23 mouse cellular contexts compared by ENCODE assay signal in the genomic region with DNA sequence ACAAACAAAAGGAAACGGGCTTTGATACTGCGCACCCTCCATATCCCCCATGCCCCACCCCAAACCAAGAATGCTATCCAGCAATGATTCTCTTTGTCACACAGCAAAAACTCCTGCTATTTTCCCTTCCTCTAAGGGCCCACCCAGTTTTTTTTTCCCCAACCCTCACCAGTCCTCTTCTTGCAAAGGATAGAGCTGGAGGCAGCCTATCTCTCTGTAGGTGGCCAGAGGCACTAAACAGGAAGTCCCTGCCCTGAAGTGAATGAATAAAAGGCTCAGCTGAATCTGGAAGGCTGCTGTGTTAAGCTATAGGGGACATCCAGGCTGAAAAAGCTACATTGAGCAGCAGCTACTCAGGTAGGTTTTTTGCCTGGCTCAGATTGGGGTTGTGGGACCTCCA. TPM values are rescaled to one million over a fixed set of nuclear protein-coding genes. Genes with fewer than 3 reads are reported as not detected.
DNase-seq lines count a peak whose midpoint lies in the region; ATAC-seq and TF ChIP-seq lines count a peak whose summit lies in the region.
"Had no signal": no experiment of that assay in that cellular context is flagged by ENCODE, and none has a peak within 500 bp of the region (broad histone marks: within the 10 kb centered on the region; RNA-seq: fewer than 3 reads in every experiment).

A gene (plus strand): TSS at position 173 of the 400 bp plus-strand sequence.

- intact Hi-C loops in heart, adult 2 months (cut with DNase I), result no loop called here
- intact Hi-C loops in left cerebral cortex, adult 2 months (cut with DNase I), result loop anchor here (10.0 kb wide), 1 partner anchor 82 kb away; no protein-coding TSS in a partner anchor

- peak; percentile 58 for DNase-seq in heart, adult 11 months
- DNase-seq in heart, adult 2 months, result no peak
- DNase-seq in ES-E14 (ENCODE audit: low read depth, low spot score) (no peak), ZHBTc4 (ENCODE audit: low read depth, low spot score) (peak; percentile 78)
- no peak for DNase-seq in cerebellum, postnatal 25 days
- DNase-seq in left cerebral cortex, adult 2 months (ENCODE audit: extremely low spot score in 1 of 2, low spot score in 2 of 2), result no peak
- DNase-seq in frontal cortex, adult 2 months (ENCODE audit: extremely low spot score in 1 of 2, low spot score in 1 of 2), result no peak
- DNase-seq: adrenal gland, adult 8-10 months; cerebellum, adult 11 months; cerebellum, adult 8-10 months; forebrain, postnatal 0 days; gastrocnemius, postnatal 36 days; heart, adult 18-20 months; heart, postnatal 36 days; kidney, adult 8-10 months had no signal

- H3K79me2 ChIP-seq in heart, adult 2 months (replicated peaks; ENCODE audit: control insufficient read depth, insufficient read depth, low read length), result no peaks in the 10 kb centered on the region

- H3K27ac ChIP-seq in heart, adult 2 months, result no peak within 1 kb of the TSS
- no peak within 1 kb of the TSS; the same call in 1 of the 2 replicates for H3K27ac ChIP-seq in ES-E14 (ENCODE audit: insufficient read depth, low read depth, low read length, poor library complexity, severe bottlenecking)
- no peak within 1 kb of the TSS for H3K27ac ChIP-seq in left cerebral cortex, adult 2 months
- H3K27ac ChIP-seq: embryonic facial prominence, embryonic 13.5 days; forebrain, embryonic 13.5 days; hindbrain, embryonic 12.5 days had no signal

- 53% methylated on average over 2 of the region's 2 CpGs for WGBS in heart, adult 2 months

- TF ChIP-seq POLR2A in heart, adult 2 months (IDR thresholded peaks at IDR 0.05; ENCODE audit: insufficient read depth, low read depth, low read length), result no peak

- no peak for TF ChIP-seq CTCF in heart, adult 2 months (IDR thresholded peaks at IDR 0.05)
- no peak for TF ChIP-seq CTCF in left cerebral cortex, adult 2 months (IDR thresholded peaks at IDR 0.05)

- no peaks in the 10 kb centered on the region for H3K27me3 ChIP-seq in heart, adult 2 months (ENCODE audit: control insufficient read depth, insufficient read depth, low read length)
- H3K27me3 ChIP-seq: embryonic facial prominence, embryonic 13.5 days; forebrain, embryonic 13.5 days; hindbrain, embryonic 12.5 days had no signal

- no peak for ATAC-seq in monocyte, adult 5-6 weeks (replicated peaks; ENCODE audit: insufficient number of reproducible peaks, low FRiP score, low TSS enrichment, poor library complexity, severe bottlenecking)
- ATAC-seq: forebrain, embryonic 13.5 days; forebrain, postnatal 0 days; hindbrain, embryonic 16.5 days; inflammation-experienced regulatory T-cells, adult 6 months; intestine, postnatal 0 days had no signal

- in situ Hi-C loops in ES-E14 (cut with MboI; ENCODE audit: low sequenced_read_pairs in 2 of 2, unreplicated experiment in 2 of 2), result no loop called here

- TF ChIP-seq EP300 in heart, adult 2 months (IDR thresholded peaks at IDR 0.05; ENCODE audit: insufficient read depth, low read depth, low read length), result no peak

- no peaks in the 10 kb centered on the region for H3K9me3 ChIP-seq in ES-E14 (ENCODE audit: control insufficient read depth, insufficient read depth, low read depth, low read length)
- H3K9me3 ChIP-seq: embryonic facial prominence, embryonic 13.5 days; forebrain, embryonic 13.5 days; hindbrain, embryonic 12.5 days had no signal

- no peaks in the 10 kb centered on the region for H3K4me1 ChIP-seq in heart, adult 2 months (ENCODE audit: control insufficient read depth, insufficient read depth, low read length)
- H3K4me1 ChIP-seq in ES-E14 (ENCODE audit: control insufficient read depth in 2 of 2, insufficient read depth in 2 of 2, low read length in 2 of 2, poor library complexity in 1 of 2), result peaks cover 7 to 12% of the 10 kb centered on the region in 2 experiments; a peak in 3 of 4 replicates
- H3K4me1 ChIP-seq: embryonic facial prominence, embryonic 13.5 days; forebrain, embryonic 13.5 days; hindbrain, embryonic 12.5 days had no signal

- H3K9ac ChIP-seq in heart, adult 2 months (ENCODE audit: low read depth, low read length), result no peak within 1 kb of the TSS
- no peak within 1 kb of the TSS for H3K9ac ChIP-seq in ES-E14 (ENCODE audit: insufficient read depth, low read depth, low read length, poor library complexity, severe bottlenecking)
- H3K9ac ChIP-seq: embryonic facial prominence, embryonic 13.5 days; forebrain, embryonic 13.5 days; forebrain, postnatal 0 days; hindbrain, embryonic 12.5 days had no signal

- no peaks in the 10 kb centered on the region for H3K36me3 ChIP-seq in heart, adult 2 months (ENCODE audit: control insufficient read depth, insufficient read depth, low read length)
- no peaks in the 10 kb centered on the region for H3K36me3 ChIP-seq in ES-E14 (ENCODE audit: control insufficient read depth, insufficient read depth, low read length, poor library complexity, severe bottlenecking)
- H3K36me3 ChIP-seq: embryonic facial prominence, embryonic 13.5 days; hindbrain, embryonic 12.5 days had no signal

- no peak within 1 kb of the TSS for H3K4me3 ChIP-seq in heart, adult 2 months
- H3K4me3 ChIP-seq in ES-E14 (ENCODE audit: insufficient read depth in 1 of 2, low read depth in 1 of 2, low read length in 2 of 2, poor library complexity in 1 of 2, severe bottlenecking in 1 of 2), result no peak within 1 kb of the TSS
- H3K4me3 ChIP-seq in left cerebral cortex, adult 2 months, result no peak within 1 kb of the TSS
- H3K4me3 ChIP-seq: embryonic facial prominence, embryonic 13.5 days; forebrain, embryonic 13.5 days; hindbrain, embryonic 12.5 days had no signal

TF ChIP-seq in ES-E14, 5 proteins besides CTCF, POLR2A, EP300 and RAD21:
- TF ChIP-seq ZC3H11A (IDR thresholded peaks at IDR 0.05; ENCODE audit: borderline replicate concordance, low read depth, low read length), result no peak
- TF ChIP-seq ZNF384 (IDR thresholded peaks at IDR 0.05; ENCODE audit: low read depth, low read length), result no peak
- no peak for TF ChIP-seq HCFC1 (IDR thresholded peaks at IDR 0.05; ENCODE audit: borderline replicate concordance, insufficient read depth, low read length)
- no peak for TF ChIP-seq MAFK (IDR thresholded peaks at IDR 0.05; ENCODE audit: insufficient read depth, low read depth, low read length)
- no peak for TF ChIP-seq CHD2 (IDR thresholded peaks at IDR 0.05; ENCODE audit: low read depth, low read length)

RNA-seq across cellular contexts. Expression of the gene that starts here (rescaled TPM):
- under 1 TPM in 1 of 2 experiments, not detected in 1; 0.18 TPM for total RNA-seq in heart, adult 2 months (2021)
- 0.20 and 0.47 TPM in 2 replicates for polyA plus RNA-seq in heart, adult 2 months (2012; rRNA removed)
- total RNA-seq in ES-E14 (2012; rRNA removed), result 3.5 and 12.3 TPM in 2 replicates
- total RNA-seq in monocyte, adult 5-6 weeks (2017), result 34.6 to 61.0 TPM (median 35.2 TPM) in 3 replicates
- under 1 TPM in 1 of 2 experiments, not detected in 1; 0.09 TPM for total RNA-seq in left cerebral cortex, adult 2 months (2021)
- polyA plus RNA-seq in frontal cortex, adult 2 months (2012; rRNA removed), result 0.20 and 0.42 TPM in 2 replicates
- total RNA-seq: gastrocnemius, adult 8-10 months; gastrocnemius, postnatal 36 days had no signal
- polyA plus RNA-seq: embryonic facial prominence, embryonic 13.5 days had no signal

Comparison
In these comparisons a context has a peak if more than half of its experiments do, and no peak if none do; other contexts are left out.
1. DNase-seq: peak in heart, adult 11 months (single experiment) and ZHBTc4 (single experiment); none in heart, adult 2 months (0 of 2), ES-E14 (single experiment), cerebellum, postnatal 25 days (0 of 2), left cerebral cortex, adult 2 months (0 of 2) and frontal cortex, adult 2 months (0 of 2).